Mouse (Mus musculus) spleen, adult 2 months (tissue): ENCODE results near the gene Sult3a1.
"Not testable (repeated sequence)": the region's sequence is repeated elsewhere in the genome, so short reads cannot be mapped to it uniquely, and the experiment has no call there.

Source experiments
- CTCF ChIP-seq: fragments of 200-500 bp; IDR thresholded peaks from 2 replicates; pipeline ENCODE4 v1.5.1; 2011; ENCODE audit warnings: mild to moderate bottlenecking, inconsistent platforms; ENCODE audit not compliant: insufficient read depth, insufficient read length, insufficient replicate concordance; ENCODE audit errors: extremely low read depth
- POLR2A ChIP-seq: fragments of 200-500 bp; IDR thresholded peaks from 2 replicates; pipeline ENCODE4 v1.6.1; 2011; ENCODE audit warnings: low read depth, low read length, inconsistent platforms

DNA sequence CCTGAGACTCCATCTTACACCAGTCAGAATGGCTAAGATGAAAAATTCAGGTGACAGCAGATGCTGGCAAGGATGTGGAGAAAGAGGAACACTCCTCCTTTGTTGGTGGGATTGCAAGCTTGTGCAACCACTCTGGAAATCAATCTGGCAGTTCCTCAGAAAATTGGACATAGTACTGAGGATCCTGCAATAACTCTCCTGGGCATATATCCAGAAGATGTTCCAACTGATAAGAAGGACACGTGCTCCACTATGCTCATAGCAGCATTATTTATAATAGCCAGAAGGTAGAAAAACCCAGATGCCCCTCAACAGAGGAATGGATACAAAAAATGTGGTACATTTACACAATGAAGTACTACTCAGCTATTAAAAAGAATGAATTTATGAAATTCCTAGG is 44.0 kb downstream of the Sult3a1 start:
- TF ChIP-seq POLR2A, CTCF: not testable (repeated sequence)
